Mouse (Mus musculus) T-helper 17 cell (primary cell): ENCODE results near the gene Epha4.

Source experiments
- in situ Hi-C, 2 experiments: fragments of 300-600 bp; cut with MboI, MseI; formaldehyde crosslinking; loops; 1 replicate in 1 of 2; 2 replicates in 1 of 2; pipeline ENCODE4 v1.15.1; 2025; ENCODE audit warnings: high pct_unique_total_duplicates in 2 of 2

Gene Epha4

DNA sequence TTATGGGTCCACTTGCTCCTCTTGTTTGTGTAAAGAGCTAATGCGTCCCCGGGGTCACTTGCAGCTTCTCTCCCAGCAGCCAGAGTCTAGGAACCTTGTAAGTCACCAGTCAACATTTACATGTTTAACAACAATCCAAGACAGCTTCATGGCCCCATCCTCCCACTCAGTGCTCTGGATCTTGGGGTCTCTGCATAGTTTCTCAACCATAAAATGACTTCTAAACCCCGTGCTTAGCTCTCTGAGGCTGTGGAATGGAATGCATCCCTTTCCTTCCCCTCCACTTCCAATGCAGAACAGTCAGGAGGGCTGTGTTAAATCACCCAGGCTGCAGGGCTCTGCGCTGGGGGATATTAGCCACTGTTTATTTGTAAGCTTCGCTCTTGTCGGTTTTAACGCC, 178.0 kb downstream of the Epha4 start:
- in situ Hi-C loops: no loop called here

DNA sequence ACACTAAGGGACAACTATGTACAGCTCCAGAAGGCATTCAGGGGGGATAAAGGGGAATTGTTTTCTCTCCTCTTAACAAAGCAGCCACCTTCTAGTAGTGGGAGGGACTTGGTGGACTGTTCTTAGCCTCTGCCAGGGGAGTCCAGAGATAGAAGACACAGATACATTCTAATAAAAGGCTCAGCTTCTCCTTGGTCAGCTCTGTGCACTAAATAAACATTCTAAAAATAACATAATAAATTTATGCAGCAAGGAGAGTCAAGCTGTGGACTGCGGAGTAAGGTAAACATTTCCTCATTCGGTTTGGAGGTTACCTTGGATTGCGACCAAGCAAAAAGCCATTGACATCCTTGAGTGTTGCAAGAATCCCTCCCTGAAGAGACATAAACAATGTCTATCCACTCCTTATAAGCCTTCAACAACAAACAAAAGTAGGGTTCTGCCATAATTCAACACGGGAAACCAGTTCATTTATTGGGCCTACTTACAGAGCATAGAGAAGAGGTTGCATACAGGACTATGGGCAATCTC, 196.2 kb downstream of the Epha4 start:
- in situ Hi-C loops: no loop called here
